Mouse (Mus musculus) thymus, adult 2 months (tissue): ENCODE results near the gene Ndufc1. TPM values are rescaled to one million over a fixed set of nuclear protein-coding genes. Genes with fewer than 3 reads are reported as not detected.

ENCODE experiments used
- DNase-seq: peaks from one replicate; pipeline ENCODE4 v3.0.0; 2021
- H3K27ac ChIP-seq: fragments of 200-500 bp; 2 replicates; pipeline ENCODE4 v1.5.1; 2012; ENCODE audit warnings: low read length, control low read depth; ENCODE audit not compliant: control insufficient read depth, insufficient read depth
- H3K27me3 ChIP-seq: fragments of 200-500 bp; 2 replicates; pipeline ENCODE4 v1.6.1; 2012; ENCODE audit warnings: mild to moderate bottlenecking, low read length, moderate library complexity, mixed read lengths; ENCODE audit not compliant: control insufficient read depth, insufficient read depth
- H3K36me3 ChIP-seq: fragments of 200-500 bp; 2 replicates; pipeline ENCODE4 v1.6.1; 2012; ENCODE audit warnings: mild to moderate bottlenecking, low read length, moderate library complexity; ENCODE audit not compliant: control insufficient read depth, insufficient read depth
- H3K4me1 ChIP-seq: fragments of 200-500 bp; replicated peaks from 2 replicates; pipeline ENCODE4 v1.6.1; 2012; ENCODE audit warnings: low read length; ENCODE audit not compliant: control insufficient read depth, insufficient read depth
- H3K4me3 ChIP-seq: fragments of 200-500 bp; 2 replicates; pipeline ENCODE4 v1.5.1; 2012; ENCODE audit warnings: mild to moderate bottlenecking, low read length, control low read depth, moderate library complexity; ENCODE audit not compliant: control insufficient read depth, insufficient read depth
- CTCF ChIP-seq: fragments of 200-500 bp; IDR thresholded peaks from 2 replicates; pipeline ENCODE4 v1.5.1; 2012; ENCODE audit warnings: mild to moderate bottlenecking, control low read depth, low read length, moderate library complexity, borderline replicate concordance; ENCODE audit not compliant: control insufficient read depth, poor library complexity, insufficient read depth; ENCODE audit errors: extremely low read depth
- POLR2A ChIP-seq: fragments of 200-500 bp; IDR thresholded peaks from 2 replicates; pipeline ENCODE4 v1.6.1; 2012; ENCODE audit warnings: mild to moderate bottlenecking, low read length, control low read depth, moderate library complexity; ENCODE audit not compliant: control insufficient read depth, poor library complexity, insufficient read depth; ENCODE audit errors: extremely low read depth
- WGBS: fragments of 180-500 bp; shearing (Covaris S2); methylation state at CpG from one replicate; pipeline ENCODE4 v1.1.7; 2018; 5-methylcytosine and 5-hydroxymethylcytosine counted together
- polyA plus RNA-seq: library from polyadenylated mRNA; depleted of rRNA; stranded (reverse); fragments of >200 nt; gene quantifications from 2 replicates; pipeline ENCODE4 v1.2.3, GENCODE M21; 2012

The Ndufc1 gene
- polyA plus RNA-seq, 1 experiment: 169 TPM

DNA sequence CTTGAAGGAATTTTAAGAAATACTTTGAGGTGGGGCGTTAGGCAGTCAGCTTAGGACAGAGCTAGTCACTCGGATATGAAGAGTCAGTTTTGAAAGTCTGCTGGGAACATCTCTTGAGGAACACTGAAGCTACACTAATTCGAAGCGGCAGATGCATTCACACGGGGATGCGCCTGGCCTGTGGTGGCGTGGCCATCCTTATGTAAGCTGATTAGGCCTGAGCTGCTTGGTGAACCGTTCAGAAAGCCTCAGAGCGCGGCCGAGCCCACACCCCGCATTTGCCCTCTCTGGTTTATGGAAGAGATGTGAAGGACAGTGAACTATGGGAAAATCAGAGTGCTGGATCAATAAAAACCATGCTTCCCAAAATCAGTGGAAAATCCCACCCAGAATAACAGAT lies 25.4 kb downstream of the Ndufc1 start:
- no peak for DNase-seq
- 94% methylated on average over 12 of the region's 12 CpGs for WGBS
- TF ChIP-seq CTCF (no peak), POLR2A (no peak)
- no peak overlapping the region for H3K4me3 ChIP-seq
- H3K27me3 ChIP-seq: no peaks in the 10 kb centered on the region
- no peak overlapping the region for H3K27ac ChIP-seq
- H3K4me1 ChIP-seq: peaks cover 5% of the 10 kb centered on the region
- no peaks in the 10 kb centered on the region for H3K36me3 ChIP-seq

DNA sequence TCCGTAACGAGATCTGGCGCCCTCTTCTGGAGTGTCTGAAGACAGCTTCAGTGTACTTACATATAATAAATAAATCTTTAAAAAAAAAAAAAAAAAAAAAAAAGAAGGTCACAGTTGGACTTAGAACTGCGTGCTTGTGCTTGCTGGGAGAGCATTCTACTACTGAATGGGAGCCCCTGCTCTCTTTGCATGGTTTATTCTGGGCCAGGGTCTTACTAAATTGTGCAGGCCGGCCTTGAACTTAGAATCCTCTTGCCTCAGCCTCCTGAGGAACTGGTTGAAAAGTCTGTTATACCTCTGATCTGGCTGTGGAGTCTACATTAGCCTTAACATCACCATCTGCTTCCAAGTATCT lies 28.2 kb downstream of the Ndufc1 start:
- no peak for TF ChIP-seq POLR2A
- no peak for TF ChIP-seq CTCF
- 81% methylated on average over 4 of the region's 5 CpGs for WGBS
- Histone ChIP-seq H3K4me3 (no peak overlapping the region), H3K4me1 (peaks cover 6% of the 10 kb centered on the region), H3K27me3 (no peaks in the 10 kb centered on the region), H3K36me3 (no peaks in the 10 kb centered on the region), H3K27ac (no peak overlapping the region)
- DNase-seq: no peak

DNA sequence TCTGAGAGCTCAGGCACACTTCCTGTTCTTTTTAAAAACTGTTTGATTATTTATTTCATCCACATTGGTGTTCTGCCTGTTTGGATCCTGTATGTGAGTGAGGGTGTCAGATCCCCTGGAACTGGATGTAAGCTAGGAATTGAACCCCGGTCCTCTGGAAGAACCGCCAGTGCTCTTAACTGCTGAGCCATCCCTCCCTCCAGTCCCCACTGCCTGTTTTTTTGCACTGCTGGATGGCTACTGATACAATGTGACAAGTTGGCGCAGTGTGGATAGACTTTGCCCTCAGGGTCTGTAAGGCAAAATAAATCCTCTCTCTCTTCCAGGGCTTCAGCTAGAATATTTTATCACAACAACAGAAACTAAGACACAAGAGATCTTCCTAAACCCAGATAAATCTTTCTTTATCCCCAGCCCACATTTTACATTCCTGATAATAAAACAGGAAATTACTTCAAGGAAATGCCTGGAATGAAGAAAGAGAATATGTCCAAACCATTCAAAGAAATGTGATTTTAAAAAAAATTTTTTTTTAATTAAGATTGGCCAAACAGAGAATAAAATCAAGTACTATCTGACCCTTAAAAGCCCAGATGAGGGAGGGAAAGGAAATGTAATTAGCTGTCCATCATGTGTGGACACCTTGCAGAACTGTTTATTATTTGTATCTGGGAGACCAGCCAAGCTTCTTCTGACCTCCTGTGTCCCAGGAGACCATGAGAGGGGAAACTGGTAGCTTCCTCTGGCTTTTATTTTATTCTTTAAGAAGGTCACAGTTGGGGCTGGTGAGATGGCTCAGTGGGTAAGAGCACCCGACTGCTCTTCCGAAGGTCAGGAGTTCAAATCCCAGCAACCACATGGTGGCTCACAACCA lies 28.8 kb downstream of the Ndufc1 start:
- no peak for DNase-seq
- H3K27me3 ChIP-seq: no peaks in the 10 kb centered on the region
- TF ChIP-seq CTCF (no peak), POLR2A (no peak)
- 97% methylated on average over 5 of the region's 5 CpGs for WGBS
- H3K4me1 ChIP-seq: peaks cover 6% of the 10 kb centered on the region
- no peak overlapping the region for H3K27ac ChIP-seq
- H3K4me3 ChIP-seq: no peak overlapping the region
- no peaks in the 10 kb centered on the region for H3K36me3 ChIP-seq

DNA sequence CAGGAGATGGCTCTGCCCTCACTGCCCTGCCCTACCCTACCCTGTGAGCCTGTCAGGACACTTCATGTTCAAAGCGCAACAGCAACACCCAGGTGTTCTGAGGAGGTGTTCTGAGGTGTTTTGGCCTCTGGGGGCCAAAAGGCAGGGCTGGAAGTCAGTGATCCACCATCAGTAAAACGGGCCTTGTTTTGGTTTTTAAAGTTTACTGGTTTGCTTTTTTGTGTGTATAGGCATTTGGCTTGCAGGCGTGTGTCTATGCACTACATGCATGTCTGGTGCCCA lies 30.2 kb downstream of the Ndufc1 start:
- TF ChIP-seq POLR2A (no peak), CTCF (no peak)
- Histone ChIP-seq H3K36me3 (no peaks in the 10 kb centered on the region), H3K27me3 (no peaks in the 10 kb centered on the region), H3K4me3 (peak overlapping the region; percentile 40), H3K27ac (no peak overlapping the region; the same call in 1 of the 2 replicates), H3K4me1 (peaks cover 6% of the 10 kb centered on the region)
- no peak for DNase-seq
- WGBS: 84% methylated on average over 3 of the region's 3 CpGs

DNA sequence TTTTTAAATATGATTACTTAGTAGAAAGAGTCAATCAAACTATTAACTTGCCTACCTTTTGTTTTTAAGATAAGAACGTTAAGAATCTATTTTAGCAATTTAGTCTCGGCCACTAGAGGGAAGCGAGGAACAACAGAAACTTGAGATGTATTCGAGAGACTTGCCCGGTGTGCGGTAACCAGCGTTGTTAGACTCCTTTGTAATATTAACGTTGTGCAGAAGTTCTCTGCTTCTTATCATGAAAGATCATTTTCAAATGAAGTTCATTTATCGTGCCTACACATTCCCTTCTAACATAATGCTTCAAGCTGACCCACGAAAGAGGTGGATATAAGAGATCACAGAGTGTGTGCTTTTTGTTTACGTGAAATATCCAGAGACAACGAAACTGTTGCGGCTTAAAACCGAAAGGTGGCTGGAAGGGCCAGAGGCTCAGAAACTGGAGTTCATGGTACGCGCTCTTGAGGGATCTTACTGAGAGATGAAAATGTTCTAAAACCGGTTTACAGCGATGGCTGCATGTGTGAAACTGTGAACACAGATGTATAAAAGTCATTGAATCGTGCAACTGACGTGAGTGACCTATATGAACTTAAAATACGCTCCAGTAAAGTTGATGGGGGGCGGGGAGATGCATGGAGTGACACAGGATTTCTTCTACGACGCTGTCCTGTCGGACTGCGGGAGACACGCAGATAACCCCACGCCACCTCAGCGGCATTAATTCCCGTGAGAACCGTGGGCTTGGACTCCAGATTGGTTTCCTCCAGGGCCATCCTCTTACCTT lies 30.7 kb downstream of the Ndufc1 start:
- H3K4me3 ChIP-seq: peak overlapping the region; percentile 40
- DNase-seq: peak; percentile 32
- 30% methylated on average over 31 of the region's 31 CpGs for WGBS
- peaks cover 6% of the 10 kb centered on the region for H3K4me1 ChIP-seq
- H3K27me3 ChIP-seq: no peaks in the 10 kb centered on the region
- no peaks in the 10 kb centered on the region for H3K36me3 ChIP-seq
- TF ChIP-seq CTCF: no peak
- TF ChIP-seq POLR2A: no peak
- H3K27ac ChIP-seq: 0 out of 2 replicates have a peak overlapping the region, but pooled peaks have one; percentile 2

DNA sequence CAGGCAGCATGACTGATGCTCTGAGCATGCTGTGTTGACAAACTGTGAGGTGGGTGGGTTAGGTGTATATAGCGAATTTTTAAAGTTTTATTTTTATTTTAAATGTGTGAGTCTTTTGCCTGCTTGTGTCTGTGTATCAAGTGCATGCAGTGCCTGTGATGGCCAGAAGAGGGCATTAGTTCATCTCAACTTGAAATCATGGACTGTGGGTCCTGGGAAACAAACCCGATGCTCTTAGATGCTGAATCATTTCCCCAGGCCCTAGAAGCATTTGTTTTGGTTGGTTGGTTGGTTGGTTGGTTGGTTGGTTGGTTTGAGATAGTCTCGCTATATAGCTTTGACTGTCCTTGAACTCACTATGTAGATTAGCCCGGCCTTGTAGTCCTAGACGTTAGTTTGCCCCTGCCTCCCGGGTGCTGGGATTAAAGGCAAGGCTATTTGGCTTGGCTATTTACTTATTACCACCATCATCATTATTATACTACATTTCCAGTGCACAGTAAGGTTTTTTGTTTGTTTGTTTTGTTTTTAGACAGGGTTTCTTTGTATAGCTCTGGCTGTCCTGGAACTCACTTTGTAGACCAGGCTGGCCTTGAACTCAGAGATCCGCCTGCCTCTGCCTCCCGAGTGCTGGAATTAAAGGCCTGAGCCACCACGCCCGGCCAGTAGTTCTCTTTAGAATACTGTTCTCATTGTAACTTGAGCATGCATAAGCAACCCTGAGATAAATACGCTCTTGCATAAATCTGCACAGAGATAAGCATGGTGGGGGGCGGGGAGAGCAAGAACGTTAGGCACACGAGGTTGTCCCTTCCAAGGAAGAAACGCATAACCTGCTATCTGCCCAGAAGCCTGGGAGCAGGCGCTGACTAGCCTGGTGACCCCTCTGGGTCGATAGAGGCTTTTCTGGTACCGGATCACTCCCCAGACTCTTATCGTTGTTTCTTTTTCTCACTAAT lies 33.2 kb downstream of the Ndufc1 start:
- no peak overlapping the region for H3K4me3 ChIP-seq
- no peak for TF ChIP-seq CTCF
- no peak overlapping the region for H3K27ac ChIP-seq
- H3K36me3 ChIP-seq: no peaks in the 10 kb centered on the region
- no peaks in the 10 kb centered on the region for H3K27me3 ChIP-seq
- 87% methylated on average over 19 of the region's 19 CpGs for WGBS
- DNase-seq: peak; percentile 58
- peaks cover 6% of the 10 kb centered on the region for H3K4me1 ChIP-seq

DNA sequence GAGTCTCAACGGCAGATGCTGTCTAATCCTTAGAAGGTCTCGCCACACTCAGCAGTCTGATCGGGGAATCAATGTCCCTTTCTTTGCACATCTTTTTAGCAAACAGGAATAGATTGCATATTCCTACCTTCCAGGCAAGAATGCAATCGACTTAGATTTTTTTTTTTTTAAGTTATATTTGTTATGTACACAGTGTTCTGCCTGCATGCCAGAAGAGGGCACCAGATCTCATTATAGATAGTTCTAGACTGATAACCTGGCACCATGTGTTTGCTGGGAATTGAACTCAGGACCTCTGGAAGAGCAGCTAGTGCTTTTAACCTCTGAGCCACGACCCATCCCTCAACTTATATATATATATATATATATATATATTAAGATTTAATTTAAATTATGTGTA lies 35.2 kb downstream of the Ndufc1 start:
- TF ChIP-seq POLR2A (no peak), CTCF (no peak)
- WGBS: 83% methylated on average over 5 of the region's 5 CpGs
- H3K36me3 ChIP-seq: no peaks in the 10 kb centered on the region
- H3K27me3 ChIP-seq: no peaks in the 10 kb centered on the region
- no peak overlapping the region for H3K27ac ChIP-seq
- peaks cover 3% of the 10 kb centered on the region for H3K4me1 ChIP-seq
- DNase-seq: no peak
- H3K4me3 ChIP-seq: no peak overlapping the region
